Mouse (Mus musculus): Measurements from ENCODE around the gene Fndc3a.

DNA sequence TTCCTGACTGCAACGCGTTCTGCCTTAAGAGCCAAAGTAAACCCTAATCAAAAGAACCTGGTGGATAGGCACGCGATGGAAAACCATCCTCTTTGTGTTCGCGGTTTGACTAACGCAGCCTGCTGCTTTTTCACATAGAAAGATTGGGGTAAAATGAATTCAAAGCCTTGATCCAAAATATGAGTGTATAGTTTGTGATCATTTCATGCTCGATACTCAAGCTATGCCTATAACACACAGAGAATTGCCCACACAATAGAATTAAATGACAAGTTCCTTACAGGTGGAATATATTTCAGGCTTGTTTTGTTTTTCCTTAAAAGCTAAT lies 106.6 kb downstream of the Fndc3a start:
- TF ChIP-seq CTCF (IDR thresholded peaks at IDR 0.05), result no peak
- no peak for TF ChIP-seq EP300 (IDR thresholded peaks at IDR 0.05; ENCODE audit: insufficient read depth, low read depth, low read length)
- TF ChIP-seq POLR2A (IDR thresholded peaks at IDR 0.05; ENCODE audit: insufficient read depth, low read depth, low read length), result no peak

All from heart, adult 2 months (tissue).